Mouse (Mus musculus) limb, embryonic 11.5 days (tissue): ENCODE measurements at regions not wholly inside any gene's neighbourhood (a gene's known extent, or its start where the extent isn't known, plus 50 kb on each side); places are given as distances from the start of the nearest gene placed in this dataset.
A peak's percentile ranks its signal among the peaks of the same experiment; 100 is the strongest.

Experiments
- ATAC-seq: fragments of 200-750 bp; cut with Nextera tagmentation; 2 replicates; pipeline ENCODE4 v1.8.0; 2017; ENCODE audit warnings: low read depth; ENCODE audit not compliant: insufficient number of reproducible peaks, low FRiP score, low TSS enrichment
- DNase-seq: peaks from one replicate; pipeline ENCODE4 v3.0.0-alpha.2; 2015; ENCODE audit warnings: low spot score
- H3K27ac ChIP-seq: fragments of 300-500 bp; sonication (generic); replicated peaks from 2 replicates; pipeline ENCODE4 v1.5.1; 2014; ENCODE audit warnings: low read depth, mild to moderate bottlenecking, low read length
- H3K27me3 ChIP-seq: fragments of 300-500 bp; sonication (generic); 2 replicates; pipeline ENCODE4 v1.6.1; 2014; ENCODE audit warnings: mild to moderate bottlenecking, low read length, mixed read lengths; ENCODE audit not compliant: control insufficient read depth, insufficient read depth
- H3K36me3 ChIP-seq: fragments of 300-500 bp; sonication (generic); 2 replicates; pipeline ENCODE4 v1.6.1; 2014; ENCODE audit warnings: mild to moderate bottlenecking, low read length, moderate library complexity, mixed read lengths; ENCODE audit not compliant: control insufficient read depth, insufficient read depth
- H3K4me1 ChIP-seq: fragments of 300-500 bp; sonication (generic); 2 replicates; pipeline ENCODE4 v1.6.1; 2014; ENCODE audit warnings: low read length, mixed read lengths; ENCODE audit not compliant: control insufficient read depth, insufficient read depth
- H3K4me2 ChIP-seq: fragments of 300-500 bp; sonication (generic); 2 replicates; pipeline ENCODE4 v1.6.1; 2014; ENCODE audit warnings: low read depth, mild to moderate bottlenecking, moderate library complexity; ENCODE audit not compliant: severe bottlenecking
- H3K4me3 ChIP-seq: fragments of 300-500 bp; sonication (generic); 2 replicates; pipeline ENCODE4 v1.5.1; 2014; ENCODE audit warnings: low read depth, low read length
- H3K9ac ChIP-seq: fragments of 300-500 bp; sonication (generic); 2 replicates; pipeline ENCODE4 v1.6.1; 2014; ENCODE audit warnings: mild to moderate bottlenecking, low read length
- H3K9me3 ChIP-seq: fragments of 300-500 bp; sonication (generic); 2 replicates; pipeline ENCODE4 v1.6.1; 2016; ENCODE audit warnings: low read length; ENCODE audit not compliant: control insufficient read depth
- WGBS: fragments of 180-500 bp; shearing (Covaris S2); extraction: QIAGEN DNeasy Blood & Tissue Kit; methylation state at CpG from one replicate; pipeline ENCODE4 v1.1.7; 2014; 5-methylcytosine and 5-hydroxymethylcytosine counted together

DNA sequence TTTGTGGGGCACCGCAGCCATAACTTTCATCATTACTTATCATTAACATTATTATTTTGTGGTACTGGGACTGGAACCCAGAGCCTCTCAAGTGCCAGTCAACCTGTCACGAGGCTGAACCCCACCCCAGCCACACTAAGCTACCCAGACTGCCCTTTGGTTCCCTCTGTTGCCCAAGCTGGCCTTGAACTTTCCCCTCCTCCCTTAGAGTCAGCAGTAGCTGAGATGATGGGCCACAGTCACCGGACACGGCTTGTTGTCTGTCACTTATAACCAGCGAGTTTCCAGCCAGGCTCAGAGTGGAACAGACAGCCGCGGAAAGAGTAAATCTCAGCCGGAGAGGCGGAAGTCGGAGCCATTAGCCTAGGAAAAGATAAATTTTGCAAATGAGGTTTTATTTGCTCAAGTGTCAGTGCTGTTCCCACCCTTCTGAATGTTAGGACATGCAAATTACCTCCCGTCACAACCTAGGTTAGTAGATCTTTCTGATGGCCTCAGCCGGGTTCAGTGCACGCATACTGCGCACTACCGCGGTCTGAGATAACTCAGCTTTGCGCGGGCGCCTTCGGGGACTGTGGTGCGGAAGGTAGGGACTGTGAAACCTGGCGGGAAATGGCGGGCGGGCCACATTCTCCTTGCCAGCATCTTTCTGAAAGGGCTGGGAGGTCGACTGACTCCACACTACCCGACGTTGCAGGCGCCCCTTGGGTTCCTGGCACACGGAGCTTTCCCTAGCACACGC is 152.7 kb downstream of the Bmp7 start:
- Histone ChIP-seq H3K4me3 (no peak overlapping the region), H3K9me3 (0 out of 2 replicates have a peak, but pooled peaks cover 5% of the 10 kb centered on the region), H3K27me3 (peaks cover 33% of the 10 kb centered on the region), H3K4me2 (peak overlapping the region; percentile 35; the same call in 1 of the 2 replicates), H3K27ac (no peak overlapping the region), H3K4me1 (peaks cover 11% of the 10 kb centered on the region; the same call in 1 of the 2 replicates), H3K9ac (no peak overlapping the region), H3K36me3 (no peaks in the 10 kb centered on the region)
- DNase-seq (peak; percentile 45), ATAC-seq (no peak)
- 28% methylated on average over 30 of the region's 30 CpGs for WGBS

DNA sequence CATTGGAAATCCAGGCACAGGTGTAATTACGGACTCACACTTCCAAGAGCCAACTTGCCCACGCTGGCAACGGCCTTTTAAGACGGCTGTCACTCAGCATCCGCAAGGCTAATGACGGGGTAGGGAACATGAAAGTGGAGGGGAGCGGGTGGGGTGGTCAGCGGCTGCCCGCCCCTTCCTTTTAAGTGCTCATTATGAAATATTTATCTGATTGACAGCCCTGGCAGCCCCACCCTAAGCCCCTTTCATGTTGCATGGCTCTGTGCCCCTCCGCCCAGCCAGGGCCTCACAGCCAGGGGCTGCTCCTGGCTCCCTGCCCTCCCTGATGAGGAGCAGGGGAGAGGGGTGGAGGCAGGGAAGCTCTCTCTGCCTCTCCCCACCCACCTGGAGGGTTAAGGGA is 150.9 kb downstream of the Bmp7 start:
- Histone ChIP-seq H3K4me2 (no peak overlapping the region), H3K4me1 (peaks cover 11% of the 10 kb centered on the region; the same call in 1 of the 2 replicates), H3K36me3 (no peaks in the 10 kb centered on the region), H3K27me3 (peaks cover 33% of the 10 kb centered on the region), H3K27ac (no peak overlapping the region), H3K9me3 (no peaks in the 10 kb centered on the region), H3K4me3 (no peak overlapping the region), H3K9ac (no peak overlapping the region)
- 10% methylated on average over 10 of the region's 10 CpGs for WGBS
- ATAC-seq, result no peak
- DNase-seq, result peak; percentile 43

DNA sequence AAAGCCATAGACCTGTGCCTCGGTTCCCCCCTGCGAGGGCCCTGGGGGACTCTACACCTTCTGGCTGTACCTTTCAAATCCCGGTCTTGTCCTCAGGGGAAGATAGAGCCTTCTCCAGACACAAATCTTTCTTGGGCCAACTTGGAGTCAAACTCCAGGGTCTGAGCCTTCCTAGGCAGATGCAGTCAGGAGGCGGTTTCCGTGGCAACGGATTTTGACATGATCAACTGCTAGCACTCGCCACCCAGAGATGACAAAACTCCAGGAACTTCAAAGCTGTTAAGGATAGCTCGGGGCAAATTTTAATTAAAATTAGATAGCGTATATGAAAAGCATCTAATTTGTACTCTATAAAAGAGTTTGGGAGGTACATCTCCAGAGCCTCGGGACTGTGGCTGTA is 147.6 kb downstream of the Bmp7 start:
- Histone ChIP-seq H3K4me3 (no peak overlapping the region), H3K36me3 (no peaks in the 10 kb centered on the region), H3K9ac (no peak overlapping the region), H3K9me3 (no peaks in the 10 kb centered on the region), H3K4me2 (no peak overlapping the region), H3K27me3 (peaks cover 25% of the 10 kb centered on the region), H3K4me1 (peaks cover 8% of the 10 kb centered on the region; the same call in 1 of the 2 replicates), H3K27ac (no peak overlapping the region)
- DNase-seq (no peak), ATAC-seq (no peak)
- 72% methylated on average over 10 of the region's 10 CpGs for WGBS

DNA sequence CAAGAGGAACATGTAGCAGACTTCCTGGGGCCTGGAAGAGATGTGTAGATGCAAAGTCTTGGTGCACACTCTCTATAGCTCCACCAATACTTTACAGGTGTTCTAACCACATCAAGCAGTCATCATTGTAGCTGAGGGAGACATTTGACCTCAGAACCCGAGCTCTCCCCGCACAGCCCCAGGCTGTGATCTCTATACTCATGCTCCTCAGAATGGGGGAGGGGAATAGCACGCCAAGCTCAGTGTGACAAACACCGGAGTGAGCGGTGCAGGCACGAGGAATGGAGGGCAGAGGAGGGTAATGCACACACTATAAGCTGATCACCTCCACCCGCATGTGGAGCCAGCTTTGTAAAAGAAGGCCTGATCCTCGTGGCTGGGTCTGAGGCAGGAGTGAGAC is 146.1 kb downstream of the Bmp7 start:
- peaks cover 5% of the 10 kb centered on the region; the same call in 1 of the 2 replicates for H3K4me1 ChIP-seq
- H3K4me3 ChIP-seq, result no peak overlapping the region
- H3K9me3 ChIP-seq, result no peaks in the 10 kb centered on the region
- no peak overlapping the region for H3K4me2 ChIP-seq
- 80% methylated on average over 8 of the region's 8 CpGs for WGBS
- H3K36me3 ChIP-seq, result no peaks in the 10 kb centered on the region
- no peak overlapping the region for H3K27ac ChIP-seq
- no peak overlapping the region for H3K9ac ChIP-seq
- no peak for DNase-seq
- H3K27me3 ChIP-seq, result peaks cover 13% of the 10 kb centered on the region
- ATAC-seq, result no peak

DNA sequence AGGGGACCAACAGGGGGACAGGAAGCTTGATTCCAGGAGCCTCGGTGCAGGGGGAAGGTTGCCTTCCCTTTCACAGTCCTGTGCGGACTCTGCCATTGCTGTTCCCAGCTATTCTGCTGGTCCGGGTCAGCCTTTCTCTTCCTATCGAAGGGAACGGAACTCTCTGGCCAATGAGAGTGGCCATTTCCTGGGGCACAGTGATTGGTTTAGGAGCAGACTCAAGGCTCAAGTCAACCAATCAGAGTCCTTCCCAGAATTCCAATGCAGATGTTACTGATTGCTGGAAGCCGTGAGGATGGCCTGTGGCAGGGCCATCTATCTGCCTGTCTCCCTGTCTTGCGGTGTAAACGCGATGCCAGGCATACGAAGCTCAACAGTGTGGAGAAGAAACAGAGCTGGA is 145.3 kb downstream of the Bmp7 start:
- WGBS, result 82% methylated on average over 10 of the region's 10 CpGs
- peaks cover 5% of the 10 kb centered on the region; the same call in 1 of the 2 replicates for H3K27me3 ChIP-seq
- H3K4me2 ChIP-seq, result no peak overlapping the region
- no peak overlapping the region for H3K9ac ChIP-seq
- no peaks in the 10 kb centered on the region for H3K4me1 ChIP-seq
- no peak overlapping the region for H3K4me3 ChIP-seq
- H3K9me3 ChIP-seq, result no peaks in the 10 kb centered on the region
- no peak overlapping the region for H3K27ac ChIP-seq
- ATAC-seq, result no peak
- no peak for DNase-seq
- H3K36me3 ChIP-seq, result no peaks in the 10 kb centered on the region

DNA sequence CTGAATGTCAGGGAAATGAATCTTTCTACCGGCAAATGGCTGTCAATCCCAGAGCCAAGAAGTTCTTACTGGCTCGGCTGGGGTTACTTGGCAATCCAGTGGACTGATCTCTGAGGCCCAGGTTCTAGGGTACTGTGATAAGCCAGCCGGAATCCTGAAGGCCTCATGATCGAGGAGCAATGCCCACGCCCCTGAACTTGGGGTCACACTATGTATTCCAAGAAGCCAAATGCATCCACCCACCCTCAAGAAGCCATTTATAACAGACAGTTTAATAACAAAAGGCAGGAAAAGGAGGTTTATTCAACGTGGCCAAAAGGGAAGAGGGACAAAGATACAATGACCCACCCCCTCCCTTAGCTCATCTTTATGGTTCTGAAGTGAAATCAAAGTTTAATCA is 144.0 kb downstream of the Bmp7 start:
- Histone ChIP-seq H3K27ac (no peak overlapping the region), H3K27me3 (no peaks in the 10 kb centered on the region), H3K4me2 (no peak overlapping the region), H3K9ac (no peak overlapping the region), H3K9me3 (no peaks in the 10 kb centered on the region), H3K4me3 (no peak overlapping the region), H3K4me1 (peaks cover 12% of the 10 kb centered on the region), H3K36me3 (no peaks in the 10 kb centered on the region)
- 71% methylated on average over 6 of the region's 6 CpGs for WGBS
- DNase-seq (no peak), ATAC-seq (no peak)

DNA sequence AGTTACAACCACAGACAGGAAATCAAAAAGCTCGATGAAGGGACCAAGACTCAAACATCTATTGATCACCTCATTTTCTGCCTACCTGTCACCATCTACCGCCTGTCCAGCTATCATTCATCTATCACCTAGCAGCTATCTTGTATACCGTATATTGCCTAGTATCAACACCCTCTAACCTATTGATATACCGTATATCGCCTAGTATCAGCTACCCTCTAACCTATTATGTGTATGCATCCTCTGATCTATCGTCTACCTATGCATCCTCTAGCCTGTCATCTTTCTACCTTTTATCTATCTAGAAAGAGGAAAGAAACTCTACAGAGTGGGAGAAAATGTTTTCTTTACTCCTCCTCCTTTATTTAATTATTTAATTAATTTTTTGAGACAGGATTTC is 143.2 kb downstream of the Bmp7 start:
- no peak overlapping the region for H3K4me2 ChIP-seq
- DNase-seq (no peak), ATAC-seq (no peak)
- H3K36me3 ChIP-seq, result no peaks in the 10 kb centered on the region
- no peaks in the 10 kb centered on the region for H3K9me3 ChIP-seq
- WGBS, result 26% methylated on average over 6 of the region's 6 CpGs
- H3K4me1 ChIP-seq, result peaks cover 18% of the 10 kb centered on the region
- no peak overlapping the region for H3K4me3 ChIP-seq
- H3K27me3 ChIP-seq, result no peaks in the 10 kb centered on the region
- no peak overlapping the region for H3K27ac ChIP-seq
- no peak overlapping the region for H3K9ac ChIP-seq

DNA sequence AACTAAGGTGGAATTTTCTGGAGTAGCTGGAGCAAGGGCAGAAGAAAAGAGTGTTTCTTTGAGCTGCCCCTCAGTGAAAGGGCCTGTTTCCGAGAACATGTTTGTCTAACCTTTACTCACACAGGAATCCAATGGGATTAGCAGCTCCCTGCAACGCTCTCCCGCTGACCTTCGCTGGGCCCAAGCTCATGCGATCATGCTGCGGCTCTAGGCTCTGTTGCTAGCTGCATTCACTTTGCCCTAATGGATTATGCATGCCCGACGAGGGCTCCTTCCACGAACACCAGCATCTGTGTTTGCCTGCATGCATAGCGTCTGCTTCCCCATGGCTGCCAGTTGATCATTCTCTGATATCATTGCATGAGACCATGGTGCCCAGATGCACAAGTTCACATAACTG is 140.2 kb downstream of the Bmp7 start:
- H3K36me3 ChIP-seq, result no peaks in the 10 kb centered on the region
- H3K9ac ChIP-seq, result no peak overlapping the region
- ATAC-seq (no peak), DNase-seq (no peak)
- WGBS, result 60% methylated on average over 10 of the region's 10 CpGs
- H3K4me2 ChIP-seq, result no peak overlapping the region
- no peaks in the 10 kb centered on the region; the same call in 1 of the 2 replicates for H3K9me3 ChIP-seq
- H3K27ac ChIP-seq, result no peak overlapping the region; the same call in 1 of the 2 replicates
- no peak overlapping the region for H3K4me3 ChIP-seq
- H3K4me1 ChIP-seq, result peaks cover 21% of the 10 kb centered on the region
- H3K27me3 ChIP-seq, result no peaks in the 10 kb centered on the region
